Mouse (Mus musculus) forebrain, embryonic 12.5 days (tissue): ENCODE measurements at regions not wholly inside any gene's neighbourhood (a gene's known extent, or its start where the extent isn't known, plus 50 kb on each side); places are given as distances from the start of the nearest gene placed in this dataset.

Experiments used
- ATAC-seq: fragments of 200-750 bp; cut with Nextera tagmentation; 2 replicates; pipeline ENCODE4 v1.8.0; 2017; ENCODE audit warnings: moderate TSS enrichment; ENCODE audit not compliant: low FRiP score
- H3K27ac ChIP-seq: fragments of 300-500 bp; sonication (generic); 2 replicates; pipeline ENCODE4 v1.5.1; 2016; ENCODE audit warnings: mild to moderate bottlenecking
- H3K27me3 ChIP-seq: fragments of 300-500 bp; sonication (generic); 2 replicates; pipeline ENCODE4 v1.6.1; 2016; ENCODE audit warnings: mild to moderate bottlenecking
- H3K36me3 ChIP-seq: fragments of 300-500 bp; sonication (generic); replicated peaks from 2 replicates; pipeline ENCODE4 v1.6.1; 2016; ENCODE audit warnings: mild to moderate bottlenecking
- H3K4me1 ChIP-seq: fragments of 300-500 bp; sonication (generic); 2 replicates; pipeline ENCODE4 v1.6.1; 2016
- H3K4me2 ChIP-seq: fragments of 300-500 bp; sonication (generic); 2 replicates; pipeline ENCODE4 v1.6.1; 2016; ENCODE audit warnings: mild to moderate bottlenecking, moderate library complexity
- H3K4me3 ChIP-seq: fragments of 300-500 bp; sonication (generic); replicated peaks from 2 replicates; pipeline ENCODE4 v1.5.1; 2016; ENCODE audit warnings: mild to moderate bottlenecking
- H3K9ac ChIP-seq: fragments of 300-500 bp; sonication (generic); 2 replicates; pipeline ENCODE4 v1.6.1; 2016; ENCODE audit warnings: mild to moderate bottlenecking
- H3K9me3 ChIP-seq: fragments of 300-500 bp; sonication (generic); 2 replicates; pipeline ENCODE4 v1.6.1; 2016
- WGBS: fragments of 180-500 bp; shearing (Covaris S2); methylation state at CpG from one replicate; pipeline ENCODE4 v1.1.7; 2016; 5-methylcytosine and 5-hydroxymethylcytosine counted together

- no peak overlapping the region for H3K9ac ChIP-seq
- WGBS, result 67% methylated on average over 1 of the region's 1 CpGs
- H3K27me3 ChIP-seq, result no peaks in the 10 kb centered on the region
- H3K4me2 ChIP-seq, result no peak overlapping the region
- H3K36me3 ChIP-seq, result no peaks in the 10 kb centered on the region
- H3K27ac ChIP-seq, result no peak overlapping the region
- no peak overlapping the region for H3K4me3 ChIP-seq
- no peak for ATAC-seq
- H3K4me1 ChIP-seq, result no peaks in the 10 kb centered on the region
- no peaks in the 10 kb centered on the region for H3K9me3 ChIP-seq
Measured at GRCm38 (mm10) chr9:26383996-26384395, 349.5 kb upstream of the B3gat1 start.

DNA sequence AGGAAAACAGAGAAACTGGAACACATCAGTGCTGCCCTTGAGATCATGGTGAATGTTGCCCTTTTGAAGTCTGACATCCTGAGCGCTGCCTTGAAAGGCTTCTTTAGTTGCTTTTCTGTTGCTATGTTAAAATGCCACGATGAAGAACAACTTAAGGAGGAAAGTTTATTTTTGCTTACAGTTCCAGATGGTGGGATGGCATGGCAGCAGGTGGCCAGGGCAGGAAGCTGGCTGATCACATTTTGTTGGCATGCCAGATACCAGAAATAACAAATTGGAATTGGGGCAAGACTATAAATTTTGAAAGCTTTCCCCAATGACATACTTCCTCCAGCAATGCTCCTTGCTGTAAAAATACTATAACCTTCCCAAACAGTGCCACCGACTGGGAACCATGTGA is 334.9 kb upstream of the B3gat1 start:
- H3K4me1 ChIP-seq, result no peaks in the 10 kb centered on the region
- 83% methylated on average over 3 of the region's 3 CpGs for WGBS
- ATAC-seq, result no peak
- H3K27ac ChIP-seq, result no peak overlapping the region
- no peaks in the 10 kb centered on the region for H3K9me3 ChIP-seq
- no peak overlapping the region for H3K4me2 ChIP-seq
- H3K4me3 ChIP-seq, result no peak overlapping the region
- no peaks in the 10 kb centered on the region for H3K36me3 ChIP-seq
- no peaks in the 10 kb centered on the region for H3K27me3 ChIP-seq
- H3K9ac ChIP-seq, result no peak overlapping the region

- Histone ChIP-seq H3K4me2 (no peak overlapping the region), H3K9ac (no peak overlapping the region), H3K4me3 (no peak overlapping the region), H3K9me3 (no peaks in the 10 kb centered on the region), H3K27me3 (no peaks in the 10 kb centered on the region), H3K36me3 (no peaks in the 10 kb centered on the region), H3K27ac (no peak overlapping the region), H3K4me1 (no peaks in the 10 kb centered on the region)
- no peak for ATAC-seq
- WGBS, result 65% methylated on average over 11 of the region's 11 CpGs
Measured at GRCm38 (mm10) chr9:26422897-26423823, 310.4 kb upstream of the B3gat1 start.

DNA sequence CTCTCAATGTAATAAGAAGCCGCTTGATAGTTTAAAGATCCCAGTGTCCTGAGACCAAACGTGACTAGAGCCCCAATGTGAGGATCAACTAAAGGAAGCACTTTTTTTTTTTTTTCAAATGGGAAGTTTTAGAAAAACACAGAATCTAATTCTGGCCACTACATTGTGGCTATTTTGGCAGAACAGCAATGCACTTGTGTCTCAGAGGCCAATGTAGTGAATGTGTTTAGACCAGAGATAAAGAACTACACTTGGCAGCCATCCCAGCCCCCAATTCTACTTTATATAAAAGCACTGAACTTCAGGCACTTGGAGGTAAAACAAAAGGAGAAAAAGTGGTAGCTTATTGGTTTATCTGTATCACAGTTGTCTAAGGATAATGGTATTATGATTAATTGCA is 298.0 kb upstream of the B3gat1 start:
- Histone ChIP-seq H3K36me3 (no peaks in the 10 kb centered on the region), H3K4me1 (no peaks in the 10 kb centered on the region), H3K9me3 (no peaks in the 10 kb centered on the region), H3K27me3 (no peaks in the 10 kb centered on the region), H3K4me2 (no peak overlapping the region), H3K9ac (no peak overlapping the region), H3K4me3 (no peak overlapping the region), H3K27ac (no peak overlapping the region)
- 64% methylated on average over 2 of the region's 2 CpGs for WGBS
- ATAC-seq, result 0 out of 2 replicates have a peak, but pooled peaks have one; percentile 14

GRCm38 (mm10) chr9:26437244-26437643 is 296.3 kb upstream of the B3gat1 start:
- H3K4me3 ChIP-seq, result no peak overlapping the region
- H3K36me3 ChIP-seq, result no peaks in the 10 kb centered on the region
- no peak overlapping the region for H3K9ac ChIP-seq
- no peaks in the 10 kb centered on the region for H3K9me3 ChIP-seq
- 61% methylated on average over 2 of the region's 2 CpGs for WGBS
- H3K4me2 ChIP-seq, result no peak overlapping the region
- no peak for ATAC-seq
- H3K4me1 ChIP-seq, result no peaks in the 10 kb centered on the region
- no peak overlapping the region for H3K27ac ChIP-seq
- H3K27me3 ChIP-seq, result no peaks in the 10 kb centered on the region

- ATAC-seq, result no peak
- H3K4me2 ChIP-seq, result no peak overlapping the region
- no peaks in the 10 kb centered on the region for H3K36me3 ChIP-seq
- no peak overlapping the region for H3K4me3 ChIP-seq
- 75% methylated on average over 7 of the region's 7 CpGs for WGBS
- no peak overlapping the region for H3K9ac ChIP-seq
- H3K27me3 ChIP-seq, result no peaks in the 10 kb centered on the region
- H3K27ac ChIP-seq, result no peak overlapping the region
- no peaks in the 10 kb centered on the region for H3K9me3 ChIP-seq
- 0 out of 2 replicates have a peak, but pooled peaks cover 7% of the 10 kb centered on the region for H3K4me1 ChIP-seq
Measured at GRCm38 (mm10) chr9:26453924-26454323, 279.6 kb upstream of the B3gat1 start.

- no peak overlapping the region for H3K4me2 ChIP-seq
- H3K9ac ChIP-seq, result no peak overlapping the region
- H3K4me1 ChIP-seq, result peaks cover 4% of the 10 kb centered on the region
- no peak overlapping the region for H3K27ac ChIP-seq
- no peaks in the 10 kb centered on the region for H3K9me3 ChIP-seq
- H3K36me3 ChIP-seq, result no peaks in the 10 kb centered on the region
- WGBS, result 4% methylated on average over 2 of the region's 2 CpGs
- H3K27me3 ChIP-seq, result no peaks in the 10 kb centered on the region
- ATAC-seq, result no peak
- H3K4me3 ChIP-seq, result no peak overlapping the region
Measured at GRCm38 (mm10) chr9:26461081-26461480, 272.4 kb upstream of the B3gat1 start.

DNA sequence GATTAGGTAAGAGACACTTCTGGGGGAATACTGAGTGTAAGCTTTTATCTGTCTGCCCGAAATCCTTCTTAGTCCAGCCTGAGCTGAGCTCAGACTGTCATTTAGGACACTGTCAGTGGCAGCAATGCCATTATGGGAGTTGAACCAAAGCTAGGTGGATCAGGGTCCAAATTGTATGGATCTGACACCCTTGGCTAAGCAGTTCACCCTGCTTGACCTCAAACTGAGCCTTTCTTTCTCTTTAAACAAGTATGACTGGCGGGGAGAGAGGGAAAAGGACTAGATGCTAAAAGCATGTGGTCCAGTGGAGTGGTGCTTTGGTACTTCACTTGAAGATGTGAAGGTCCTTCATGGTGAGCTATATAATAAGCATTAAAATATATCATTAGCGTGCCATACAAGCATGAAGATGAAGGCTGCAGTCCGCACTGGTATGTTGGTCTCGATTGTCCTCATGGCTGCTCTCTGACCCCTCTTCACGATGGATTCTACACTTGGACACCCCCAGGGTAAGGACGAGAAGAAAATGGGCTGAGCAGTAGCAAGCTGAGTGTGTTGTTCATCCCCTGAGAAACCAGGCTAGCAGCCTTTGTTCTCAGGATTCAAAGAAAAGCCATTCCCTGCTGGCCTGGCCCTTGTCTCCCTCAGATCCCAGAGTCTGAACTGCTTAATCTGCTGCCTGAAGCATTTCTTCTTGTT is 262.7 kb upstream of the B3gat1 start:
- ATAC-seq, result no peak
- 24% methylated on average over 7 of the region's 7 CpGs for WGBS

DNA sequence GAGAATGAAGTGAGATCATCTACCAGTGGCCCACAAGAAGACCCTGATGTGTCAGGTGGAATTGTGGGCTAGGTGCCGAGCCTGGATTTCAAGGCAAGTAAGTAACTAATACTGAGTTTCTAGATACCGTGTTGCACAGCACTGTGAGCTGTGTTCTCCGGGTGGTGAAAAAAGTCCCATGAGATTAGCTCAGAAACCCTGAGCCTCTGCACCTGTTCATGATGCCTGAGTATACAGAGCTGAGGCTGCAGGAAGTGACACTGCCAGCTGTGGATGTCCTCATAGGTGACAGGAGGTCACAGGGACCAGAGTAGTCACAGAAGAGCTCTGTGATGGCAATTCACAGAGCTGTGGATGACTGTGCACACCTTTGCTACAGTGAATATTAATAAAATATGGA is 257.2 kb upstream of the B3gat1 start:
- 88% methylated on average over 3 of the region's 3 CpGs for WGBS
- no peak for ATAC-seq

More for the DNA sequence above, 262.7 kb upstream of the B3gat1 start:
- H3K27ac ChIP-seq, result no peak overlapping the region
- H3K4me1 ChIP-seq, result peaks cover 12% of the 10 kb centered on the region
- H3K9me3 ChIP-seq, result no peaks in the 10 kb centered on the region
- H3K4me2 ChIP-seq, result no peak overlapping the region
- no peak overlapping the region for H3K4me3 ChIP-seq
- H3K27me3 ChIP-seq, result no peaks in the 10 kb centered on the region
- H3K36me3 ChIP-seq, result no peaks in the 10 kb centered on the region
- H3K9ac ChIP-seq, result no peak overlapping the region

GRCm38 (mm10) chr9:26480881-26481280 is 252.6 kb upstream of the B3gat1 start:
- no peaks in the 10 kb centered on the region for H3K4me1 ChIP-seq
- ATAC-seq, result no peak
- no peak overlapping the region for H3K9ac ChIP-seq
- no peaks in the 10 kb centered on the region for H3K36me3 ChIP-seq
- no peaks in the 10 kb centered on the region for H3K27me3 ChIP-seq
- no peak overlapping the region for H3K27ac ChIP-seq
- no peaks in the 10 kb centered on the region for H3K9me3 ChIP-seq
- no peak overlapping the region for H3K4me3 ChIP-seq
- WGBS, result 82% methylated on average over 8 of the region's 8 CpGs
- no peak overlapping the region for H3K4me2 ChIP-seq

More for the DNA sequence above, 257.2 kb upstream of the B3gat1 start:
- H3K27ac ChIP-seq, result no peak overlapping the region
- no peak overlapping the region for H3K4me3 ChIP-seq
- H3K4me1 ChIP-seq, result peaks cover 4% of the 10 kb centered on the region
- no peak overlapping the region for H3K4me2 ChIP-seq
- no peaks in the 10 kb centered on the region for H3K9me3 ChIP-seq
- no peaks in the 10 kb centered on the region for H3K27me3 ChIP-seq
- H3K9ac ChIP-seq, result no peak overlapping the region
- no peaks in the 10 kb centered on the region for H3K36me3 ChIP-seq

- Histone ChIP-seq H3K4me3 (no peak overlapping the region), H3K9ac (no peak overlapping the region), H3K27me3 (no peaks in the 10 kb centered on the region), H3K9me3 (no peaks in the 10 kb centered on the region), H3K4me2 (no peak overlapping the region), H3K4me1 (no peaks in the 10 kb centered on the region), H3K27ac (no peak overlapping the region), H3K36me3 (no peaks in the 10 kb centered on the region)
- ATAC-seq, result no peak
Measured at GRCm38 (mm10) chr9:26481890-26482289, 251.6 kb upstream of the B3gat1 start.

- no peak overlapping the region for H3K27ac ChIP-seq
- H3K36me3 ChIP-seq, result no peaks in the 10 kb centered on the region
- no peak overlapping the region for H3K4me2 ChIP-seq
- no peaks in the 10 kb centered on the region for H3K4me1 ChIP-seq
- no peak for ATAC-seq
- H3K4me3 ChIP-seq, result no peak overlapping the region
- no peaks in the 10 kb centered on the region for H3K27me3 ChIP-seq
- H3K9me3 ChIP-seq, result no peaks in the 10 kb centered on the region
- no peak overlapping the region for H3K9ac ChIP-seq
- whole genome bisulfite sequencing, result 88% methylated on average over 2 of the region's 2 CpGs
Measured at GRCm38 (mm10) chr9:26493740-26494139, 239.8 kb upstream of the B3gat1 start.

- Histone ChIP-seq H3K36me3 (no peaks in the 10 kb centered on the region), H3K4me3 (no peak overlapping the region), H3K27ac (no peak overlapping the region), H3K9me3 (no peaks in the 10 kb centered on the region), H3K4me1 (no peaks in the 10 kb centered on the region), H3K4me2 (no peak overlapping the region), H3K27me3 (no peaks in the 10 kb centered on the region), H3K9ac (no peak overlapping the region)
- WGBS, result 47% methylated on average over 1 of the region's 1 CpGs
- ATAC-seq, result no peak
Measured at GRCm38 (mm10) chr9:26502027-26502426, 231.5 kb upstream of the B3gat1 start.
